Mouse (Mus musculus) splenic B cell, adult 2 months (primary cell): ENCODE results near the gene Dennd5b.

ENCODE experiments used
- DNase-seq: peaks from one replicate; pipeline ENCODE4 v3.0.0-alpha.2; 2011; ENCODE audit warnings: low read depth, low spot score
- H3K27me3 ChIP-seq: 2 replicates; pipeline ENCODE4 v1.6.1; 2012; ENCODE audit warnings: mild to moderate bottlenecking, low read length, moderate library complexity, mixed read lengths; ENCODE audit not compliant: control insufficient read depth, poor library complexity, insufficient read depth, severe bottlenecking
- H3K36me3 ChIP-seq: 2 replicates; pipeline ENCODE4 v1.6.1; 2012; ENCODE audit warnings: mild to moderate bottlenecking, low read length, moderate library complexity, mixed read lengths; ENCODE audit not compliant: control insufficient read depth, poor library complexity, insufficient read depth, severe bottlenecking

Dennd5b gene

GRCm38 (mm10) chr6:148971385-148971940, 130.0 kb downstream of the Dennd5b start:
- Histone ChIP-seq H3K36me3 (no peaks in the 10 kb centered on the region), H3K27me3 (no peaks in the 10 kb centered on the region)
- DNase-seq: peak; percentile 8

GRCm38 (mm10) chr6:148961285-148961684, 140.2 kb downstream of the Dennd5b start:
- H3K36me3 ChIP-seq: no peaks in the 10 kb centered on the region
- no peaks in the 10 kb centered on the region for H3K27me3 ChIP-seq
- no peak for DNase-seq

GRCm38 (mm10) chr6:148959540-148960238, 141.8 kb downstream of the Dennd5b start:
- DNase-seq: no peak
- H3K27me3 ChIP-seq: no peaks in the 10 kb centered on the region
- H3K36me3 ChIP-seq: no peaks in the 10 kb centered on the region

- no peaks in the 10 kb centered on the region for H3K27me3 ChIP-seq
- peak; percentile 34 for DNase-seq
- no peaks in the 10 kb centered on the region for H3K36me3 ChIP-seq
Observed at GRCm38 (mm10) chr6:148958712-148959111, 142.8 kb downstream of the Dennd5b start.

- Histone ChIP-seq H3K27me3 (no peaks in the 10 kb centered on the region), H3K36me3 (no peaks in the 10 kb centered on the region)
- no peak for DNase-seq
Observed at GRCm38 (mm10) chr6:148957046-148957445, 144.4 kb downstream of the Dennd5b start.

- no peak for DNase-seq
- Histone ChIP-seq H3K27me3 (no peaks in the 10 kb centered on the region), H3K36me3 (no peaks in the 10 kb centered on the region)
Observed at GRCm38 (mm10) chr6:148955641-148956420, 145.6 kb downstream of the Dennd5b start.

GRCm38 (mm10) chr6:148946881-148947405, 154.5 kb downstream of the Dennd5b start:
- Histone ChIP-seq H3K36me3 (no peaks in the 10 kb centered on the region), H3K27me3 (no peaks in the 10 kb centered on the region)
- DNase-seq: no peak

- peak; percentile 98 for DNase-seq
- Histone ChIP-seq H3K27me3 (no peaks in the 10 kb centered on the region), H3K36me3 (no peaks in the 10 kb centered on the region)
Observed at GRCm38 (mm10) chr6:148946409-148946742, 155.1 kb downstream of the Dennd5b start, which contains the start of gene Sinhcaf. Sinhcaf (minus strand) TSS chr6:148946467.

- peak; percentile 51 for DNase-seq
- Histone ChIP-seq H3K27me3 (no peaks in the 10 kb centered on the region), H3K36me3 (no peaks in the 10 kb centered on the region)
Observed at GRCm38 (mm10) chr6:148945509-148946408, 155.7 kb downstream of the Dennd5b start.

- DNase-seq: peak; percentile 76
- H3K27me3 ChIP-seq: no peaks in the 10 kb centered on the region
- no peaks in the 10 kb centered on the region for H3K36me3 ChIP-seq
Observed at GRCm38 (mm10) chr6:148944767-148945508, 156.5 kb downstream of the Dennd5b start.

- no peak for DNase-seq
- Histone ChIP-seq H3K36me3 (no peaks in the 10 kb centered on the region), H3K27me3 (no peaks in the 10 kb centered on the region)
Observed at GRCm38 (mm10) chr6:148944344-148944766, 157.1 kb downstream of the Dennd5b start.

GRCm38 (mm10) chr6:148943695-148944094, 157.8 kb downstream of the Dennd5b start:
- Histone ChIP-seq H3K36me3 (no peaks in the 10 kb centered on the region), H3K27me3 (no peaks in the 10 kb centered on the region)
- no peak for DNase-seq

- Histone ChIP-seq H3K27me3 (no peaks in the 10 kb centered on the region), H3K36me3 (no peaks in the 10 kb centered on the region)
- peak; percentile 24 for DNase-seq
Observed at GRCm38 (mm10) chr6:148942406-148942805, 159.1 kb downstream of the Dennd5b start.

GRCm38 (mm10) chr6:148941880-148942279, 159.6 kb downstream of the Dennd5b start:
- Histone ChIP-seq H3K27me3 (no peaks in the 10 kb centered on the region), H3K36me3 (no peaks in the 10 kb centered on the region)
- DNase-seq: no peak
